Mouse (Mus musculus): ENCODE data around the gene Cdh15. TPM values are rescaled to one million over a fixed set of nuclear protein-coding genes. Genes with fewer than 3 reads are reported as not detected.

Gene Cdh15
- total and polyA plus RNA-seq, 3 experiments, result not detected

DNA sequence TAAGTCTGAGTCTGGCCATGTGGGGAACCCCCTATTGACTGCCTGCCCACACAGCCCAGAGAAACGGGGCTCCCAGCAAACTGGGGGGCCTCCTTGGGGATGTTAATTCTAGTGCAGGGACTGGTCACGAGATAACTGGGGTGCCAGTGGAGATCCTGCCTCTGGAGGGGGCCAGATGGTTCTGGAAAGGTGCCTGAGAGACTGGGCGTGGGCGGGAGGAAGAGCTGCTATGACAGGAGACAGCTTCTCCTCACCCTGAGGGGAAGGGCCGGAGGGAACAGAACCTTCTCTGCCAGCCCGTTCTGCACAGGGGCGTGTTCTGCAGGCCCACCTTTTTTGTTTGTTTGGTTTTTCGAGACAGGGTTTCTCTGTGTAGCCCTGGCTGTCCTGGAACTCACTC, 18.5 kb downstream of the Cdh15 start:
- 79% methylated on average over 8 of the region's 8 CpGs for WGBS
- H3K27me3 ChIP-seq (ENCODE audit: control insufficient read depth, insufficient read depth, low read length), result no peaks in the 10 kb centered on the region; the same call in 1 of the 2 replicates
- intact Hi-C loops (cut with DNase I), result no loop called here
- H3K4me1 ChIP-seq (ENCODE audit: control insufficient read depth, insufficient read depth, low read length), result no peaks in the 10 kb centered on the region
- no peaks in the 10 kb centered on the region for H3K36me3 ChIP-seq (ENCODE audit: control insufficient read depth, insufficient read depth, low read length)
- H3K27ac ChIP-seq, result no peak overlapping the region
- no peak for TF ChIP-seq CTCF (IDR thresholded peaks at IDR 0.05)
- TF ChIP-seq POLR2A (IDR thresholded peaks at IDR 0.05; ENCODE audit: insufficient read depth, low read depth, low read length), result no peak
- no peak for TF ChIP-seq EP300 (IDR thresholded peaks at IDR 0.05; ENCODE audit: insufficient read depth, low read depth, low read length)
- no peak overlapping the region for H3K4me3 ChIP-seq
- H3K79me2 ChIP-seq (replicated peaks; ENCODE audit: control insufficient read depth, insufficient read depth, low read length), result no peaks in the 10 kb centered on the region
- DNase-seq, result no peak
- H3K9ac ChIP-seq (ENCODE audit: low read depth, low read length), result no peak overlapping the region

DNA sequence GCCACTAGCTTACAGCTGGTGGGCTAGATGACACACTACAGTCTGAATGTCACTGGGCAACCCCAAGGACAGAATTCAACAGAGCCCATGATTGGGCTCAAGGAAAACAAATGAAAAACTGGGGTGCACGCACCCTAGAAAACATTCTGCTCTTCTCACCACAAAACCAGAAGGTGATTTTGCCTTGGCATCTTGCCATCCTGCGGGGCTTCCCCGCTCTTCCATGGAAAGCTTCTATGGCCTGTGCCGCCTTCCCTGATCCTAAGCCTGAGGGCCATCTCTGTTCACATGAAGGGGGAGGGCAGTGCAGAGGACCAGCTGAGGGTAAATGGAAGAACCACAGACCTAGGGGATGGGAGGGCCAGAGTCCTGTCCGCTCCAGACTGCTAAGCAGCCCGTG, 20.2 kb downstream of the Cdh15 start:
- Histone ChIP-seq H3K4me1 (ENCODE audit: control insufficient read depth, insufficient read depth, low read length) (no peaks in the 10 kb centered on the region), H3K9ac (ENCODE audit: low read depth, low read length) (no peak overlapping the region), H3K79me2 (replicated peaks; ENCODE audit: control insufficient read depth, insufficient read depth, low read length) (no peaks in the 10 kb centered on the region), H3K4me3 (no peak overlapping the region), H3K27me3 (ENCODE audit: control insufficient read depth, insufficient read depth, low read length) (no peaks in the 10 kb centered on the region; the same call in 1 of the 2 replicates), H3K36me3 (ENCODE audit: control insufficient read depth, insufficient read depth, low read length) (no peaks in the 10 kb centered on the region), H3K27ac (no peak overlapping the region)
- TF ChIP-seq CTCF (IDR thresholded peaks at IDR 0.05), result no peak
- TF ChIP-seq POLR2A (IDR thresholded peaks at IDR 0.05; ENCODE audit: insufficient read depth, low read depth, low read length), result no peak
- TF ChIP-seq EP300 (IDR thresholded peaks at IDR 0.05; ENCODE audit: insufficient read depth, low read depth, low read length), result no peak
- no peak for DNase-seq
- 80% methylated on average over 6 of the region's 6 CpGs for WGBS
- intact Hi-C loops (cut with DNase I), result no loop called here

DNA sequence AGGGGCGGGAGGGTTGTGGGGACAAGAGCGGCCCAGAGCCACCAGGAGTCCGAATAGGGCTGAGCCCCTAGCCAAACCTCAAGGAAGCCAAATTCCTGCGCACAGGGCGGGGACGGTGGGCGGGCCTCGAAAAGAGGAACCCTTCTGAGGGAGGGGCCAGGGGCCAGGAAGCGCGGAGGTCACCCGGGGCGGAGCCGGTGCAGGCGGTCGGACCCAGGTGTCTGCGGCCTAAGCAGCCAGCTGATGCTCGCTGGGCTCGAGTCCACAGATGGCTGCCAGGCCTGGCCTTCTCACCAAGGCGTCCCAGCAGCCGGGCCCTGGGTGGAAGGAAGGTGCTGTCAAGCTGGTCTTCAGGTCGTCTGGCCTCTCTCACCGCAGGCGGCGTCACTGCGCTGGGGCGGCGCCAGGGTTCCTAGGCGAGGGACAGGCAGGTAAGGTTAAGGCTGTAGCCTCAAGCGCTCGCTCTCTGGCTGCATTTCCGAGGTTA, 22.7 kb downstream of the Cdh15 start:
- Histone ChIP-seq H3K27me3 (ENCODE audit: control insufficient read depth, insufficient read depth, low read length) (no peaks in the 10 kb centered on the region), H3K4me3 (no peak overlapping the region), H3K9ac (ENCODE audit: low read depth, low read length) (peak overlapping the region; percentile 38; the same call in 1 of the 2 replicates), H3K79me2 (replicated peaks; ENCODE audit: control insufficient read depth, insufficient read depth, low read length) (no peaks in the 10 kb centered on the region), H3K27ac (no peak overlapping the region), H3K36me3 (ENCODE audit: control insufficient read depth, insufficient read depth, low read length) (no peaks in the 10 kb centered on the region), H3K4me1 (ENCODE audit: control insufficient read depth, insufficient read depth, low read length) (no peaks in the 10 kb centered on the region)
- 38% methylated on average over 31 of the region's 31 CpGs for WGBS
- DNase-seq, result peak; percentile 45 to 78
- TF ChIP-seq CTCF (IDR thresholded peaks at IDR 0.05) (no peak), POLR2A (IDR thresholded peaks at IDR 0.05; ENCODE audit: insufficient read depth, low read depth, low read length) (no peak), EP300 (IDR thresholded peaks at IDR 0.05; ENCODE audit: insufficient read depth, low read depth, low read length) (no peak)
- intact Hi-C loops (cut with DNase I), result no loop called here

DNA sequence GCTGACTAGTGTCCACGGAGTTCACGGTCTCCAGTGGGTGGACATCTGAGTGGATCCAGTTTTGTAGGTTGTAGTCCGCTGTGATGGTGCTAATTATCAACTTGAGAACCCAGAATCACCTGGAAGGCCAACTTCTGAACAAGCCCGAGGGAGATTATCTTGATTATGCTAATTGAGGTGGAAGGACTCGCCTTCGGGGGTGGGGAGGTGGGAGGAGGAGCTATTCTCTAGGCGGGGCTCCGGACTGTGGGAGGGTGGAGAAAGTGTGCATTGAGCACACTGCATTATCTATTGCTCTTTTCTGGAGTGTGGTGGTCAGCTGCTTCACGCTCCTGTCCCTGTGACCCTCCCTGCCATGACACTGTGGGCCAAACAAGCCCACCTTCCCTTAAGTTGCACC, 23.9 kb downstream of the Cdh15 start:
- H3K27me3 ChIP-seq (ENCODE audit: control insufficient read depth, insufficient read depth, low read length), result no peaks in the 10 kb centered on the region
- WGBS, result 65% methylated on average over 9 of the region's 9 CpGs

GRCm38 (mm10) chr8:122873171-122873570, 25.4 kb downstream of the Cdh15 start:
- intact Hi-C loops (cut with DNase I), result no loop called here
- no peak for DNase-seq
- Histone ChIP-seq H3K79me2 (replicated peaks; ENCODE audit: control insufficient read depth, insufficient read depth, low read length) (no peaks in the 10 kb centered on the region), H3K27me3 (ENCODE audit: control insufficient read depth, insufficient read depth, low read length) (no peaks in the 10 kb centered on the region), H3K36me3 (ENCODE audit: control insufficient read depth, insufficient read depth, low read length) (no peaks in the 10 kb centered on the region), H3K4me3 (no peak overlapping the region), H3K27ac (no peak overlapping the region), H3K9ac (ENCODE audit: low read depth, low read length) (no peak overlapping the region), H3K4me1 (ENCODE audit: control insufficient read depth, insufficient read depth, low read length) (no peaks in the 10 kb centered on the region)
- 46% methylated on average over 6 of the region's 6 CpGs for WGBS
- TF ChIP-seq POLR2A (IDR thresholded peaks at IDR 0.05; ENCODE audit: insufficient read depth, low read depth, low read length) (no peak), EP300 (IDR thresholded peaks at IDR 0.05; ENCODE audit: insufficient read depth, low read depth, low read length) (no peak), CTCF (IDR thresholded peaks at IDR 0.05) (no peak)

More for the DNA sequence above, 23.9 kb downstream of the Cdh15 start:
- DNase-seq, result no peak
- Histone ChIP-seq H3K79me2 (replicated peaks; ENCODE audit: control insufficient read depth, insufficient read depth, low read length) (no peaks in the 10 kb centered on the region), H3K4me3 (no peak overlapping the region), H3K4me1 (ENCODE audit: control insufficient read depth, insufficient read depth, low read length) (no peaks in the 10 kb centered on the region), H3K9ac (ENCODE audit: low read depth, low read length) (no peak overlapping the region), H3K36me3 (ENCODE audit: control insufficient read depth, insufficient read depth, low read length) (no peaks in the 10 kb centered on the region), H3K27ac (no peak overlapping the region)
- TF ChIP-seq EP300 (IDR thresholded peaks at IDR 0.05; ENCODE audit: insufficient read depth, low read depth, low read length) (no peak), CTCF (IDR thresholded peaks at IDR 0.05) (no peak), POLR2A (IDR thresholded peaks at IDR 0.05; ENCODE audit: insufficient read depth, low read depth, low read length) (no peak)
- intact Hi-C loops (cut with DNase I), result no loop called here

GRCm38 (mm10) chr8:122875186-122875585, 27.4 kb downstream of the Cdh15 start:
- no peaks in the 10 kb centered on the region for H3K36me3 ChIP-seq (ENCODE audit: control insufficient read depth, insufficient read depth, low read length)
- WGBS, result 63% methylated on average over 5 of the region's 5 CpGs
- TF ChIP-seq EP300 (IDR thresholded peaks at IDR 0.05; ENCODE audit: insufficient read depth, low read depth, low read length) (no peak), CTCF (IDR thresholded peaks at IDR 0.05) (no peak), POLR2A (IDR thresholded peaks at IDR 0.05; ENCODE audit: insufficient read depth, low read depth, low read length) (no peak)
- H3K27me3 ChIP-seq (ENCODE audit: control insufficient read depth, insufficient read depth, low read length), result no peaks in the 10 kb centered on the region
- H3K9ac ChIP-seq (ENCODE audit: low read depth, low read length), result no peak overlapping the region
- no peaks in the 10 kb centered on the region for H3K79me2 ChIP-seq (replicated peaks; ENCODE audit: control insufficient read depth, insufficient read depth, low read length)
- no peaks in the 10 kb centered on the region for H3K4me1 ChIP-seq (ENCODE audit: control insufficient read depth, insufficient read depth, low read length)
- H3K27ac ChIP-seq, result no peak overlapping the region
- intact Hi-C loops (cut with DNase I), result no loop called here
- no peak overlapping the region for H3K4me3 ChIP-seq
- no peak for DNase-seq

All from heart, adult 2 months (tissue).